Mouse (Mus musculus) hindbrain, embryonic 14.5 days (tissue): ENCODE results near the gene Klhdc3. TPM values are rescaled to one million over a fixed set of nuclear protein-coding genes. Genes with fewer than 3 reads are reported as not detected.

ENCODE experiments used
- ATAC-seq: fragments of 200-750 bp; cut with Nextera tagmentation; 2 replicates; pipeline ENCODE4 v1.8.0; 2017; ENCODE audit warnings: moderate number of reproducible peaks, mild to moderate bottlenecking, moderate TSS enrichment, moderate library complexity; ENCODE audit not compliant: low FRiP score
- DNase-seq: peaks from one replicate; pipeline ENCODE4 v3.0.0-alpha.2; 2015; ENCODE audit warnings: low spot score
- H3K27ac ChIP-seq: fragments of 300-500 bp; sonication (generic); 2 replicates; pipeline ENCODE4 v1.5.1; 2014; ENCODE audit warnings: mild to moderate bottlenecking, moderate library complexity
- H3K27me3 ChIP-seq: fragments of 300-500 bp; sonication (generic); 2 replicates; pipeline ENCODE4 v1.6.1; 2014; ENCODE audit warnings: mild to moderate bottlenecking, low read length, mixed read lengths; ENCODE audit not compliant: control insufficient read depth, insufficient read depth
- H3K36me3 ChIP-seq: fragments of 300-500 bp; sonication (generic); replicated peaks from 2 replicates; pipeline ENCODE4 v1.6.1; 2014; ENCODE audit not compliant: control insufficient read depth, insufficient read depth
- H3K4me1 ChIP-seq: fragments of 300-500 bp; sonication (generic); replicated peaks from 2 replicates; pipeline ENCODE4 v1.6.1; 2014; ENCODE audit warnings: antibody characterized with exemption, low read length, mixed read lengths; ENCODE audit not compliant: control insufficient read depth, insufficient read depth
- H3K4me2 ChIP-seq: fragments of 300-500 bp; sonication (generic); replicated peaks from 2 replicates; pipeline ENCODE4 v1.6.1; 2014; ENCODE audit warnings: mild to moderate bottlenecking, moderate library complexity
- H3K4me3 ChIP-seq: fragments of 300-500 bp; sonication (generic); replicated peaks from 2 replicates; pipeline ENCODE4 v1.5.1; 2014; ENCODE audit warnings: mild to moderate bottlenecking, low read length
- H3K9ac ChIP-seq: fragments of 300-500 bp; sonication (generic); 2 replicates; pipeline ENCODE4 v1.6.1; 2014
- H3K9me3 ChIP-seq: fragments of 300-500 bp; sonication (generic); 2 replicates; pipeline ENCODE4 v1.6.1; 2016; ENCODE audit warnings: low read length; ENCODE audit not compliant: control insufficient read depth
- WGBS: fragments of 180-500 bp; shearing (Covaris S2); extraction: QIAGEN DNeasy Blood & Tissue Kit; methylation state at CpG from one replicate; pipeline ENCODE4 v1.1.7; 2014; 5-methylcytosine and 5-hydroxymethylcytosine counted together
- polyA plus RNA-seq: library from polyadenylated mRNA; unstranded; fragments of >200 nt; fragmentation: Nextera tagmentation; extraction: Ambion mirVana; gene quantifications from 2 replicates; pipeline ENCODE4 v1.2.1, GENCODE M21; 2014

Gene Klhdc3
- polyA plus RNA-seq, 1 experiment from 2014 or later: 155 TPM

DNA sequence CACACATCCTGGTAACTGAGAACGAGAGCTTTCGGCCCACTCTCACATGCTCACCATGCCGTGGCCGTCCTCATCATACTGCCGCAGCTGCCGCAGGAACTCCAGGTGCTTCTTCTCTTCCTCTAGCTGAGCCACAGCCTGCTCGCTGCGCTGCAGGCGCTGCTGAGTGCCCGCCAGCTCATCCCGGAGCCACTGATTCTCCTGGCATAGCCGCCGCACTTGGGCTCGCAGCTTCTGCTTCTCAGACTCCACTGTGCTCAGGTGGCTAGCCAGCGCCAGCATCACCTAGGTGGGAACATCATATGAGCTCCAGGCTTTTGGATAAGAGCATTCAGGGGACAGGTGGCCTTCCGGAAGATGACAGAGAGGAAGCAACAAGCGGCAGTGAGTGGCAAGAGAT, 38.7 kb downstream of the Klhdc3 start:
- H3K9ac ChIP-seq: no peak overlapping the region
- H3K27ac ChIP-seq: no peak overlapping the region
- no peak overlapping the region for H3K4me2 ChIP-seq
- no peaks in the 10 kb centered on the region for H3K27me3 ChIP-seq
- no peak overlapping the region for H3K4me3 ChIP-seq
- DNase-seq (no peak), ATAC-seq (no peak)
- H3K9me3 ChIP-seq: no peaks in the 10 kb centered on the region
- peaks cover 43% of the 10 kb centered on the region for H3K36me3 ChIP-seq
- 92% methylated on average over 17 of the region's 17 CpGs for whole genome bisulfite sequencing
- H3K4me1 ChIP-seq: peaks cover 17% of the 10 kb centered on the region

DNA sequence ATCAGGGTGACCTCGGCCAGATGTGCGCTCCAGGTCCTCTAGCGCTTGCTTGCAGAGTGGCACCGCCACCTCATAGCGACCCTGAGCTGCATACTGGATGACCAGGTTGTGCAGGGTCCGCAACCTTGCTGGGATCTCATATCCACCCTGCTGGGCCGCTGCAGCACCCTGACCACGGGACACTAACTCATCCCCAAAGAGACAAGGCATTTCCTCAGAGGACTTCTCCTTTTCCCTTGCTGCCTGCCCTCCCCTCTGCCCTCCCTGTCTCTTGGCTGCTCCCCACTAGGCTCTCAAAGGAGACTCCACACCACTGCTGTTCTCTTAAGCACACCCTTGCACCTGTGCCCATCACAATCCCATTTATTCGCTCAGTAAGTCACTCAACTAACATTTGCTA, 40.8 kb downstream of the Klhdc3 start:
- H3K27ac ChIP-seq: no peak overlapping the region
- H3K36me3 ChIP-seq: peaks cover 54% of the 10 kb centered on the region
- WGBS: 85% methylated on average over 9 of the region's 9 CpGs
- DNase-seq: no peak
- H3K4me3 ChIP-seq: no peak overlapping the region
- no peak for ATAC-seq
- H3K9me3 ChIP-seq: no peaks in the 10 kb centered on the region
- H3K9ac ChIP-seq: no peak overlapping the region
- H3K4me2 ChIP-seq: no peak overlapping the region
- no peaks in the 10 kb centered on the region for H3K27me3 ChIP-seq
- peaks cover 8% of the 10 kb centered on the region for H3K4me1 ChIP-seq

- Histone ChIP-seq H3K27ac (no peak overlapping the region), H3K4me3 (no peak overlapping the region), H3K4me1 (no peaks in the 10 kb centered on the region; the same call in 1 of the 2 replicates), H3K27me3 (no peaks in the 10 kb centered on the region), H3K4me2 (peak overlapping the region; percentile 9; the same call in 1 of the 2 replicates), H3K9ac (no peak overlapping the region), H3K9me3 (no peaks in the 10 kb centered on the region), H3K36me3 (peaks cover 63% of the 10 kb centered on the region)
- peak; percentile 85 for DNase-seq
- peak; percentile 46; the same call in 1 of the 2 replicates for ATAC-seq
- 20% methylated on average over 15 of the region's 15 CpGs for WGBS
Observed at GRCm38 (mm10) chr17:46636831-46637523, 43.7 kb downstream of the Klhdc3 start.

DNA sequence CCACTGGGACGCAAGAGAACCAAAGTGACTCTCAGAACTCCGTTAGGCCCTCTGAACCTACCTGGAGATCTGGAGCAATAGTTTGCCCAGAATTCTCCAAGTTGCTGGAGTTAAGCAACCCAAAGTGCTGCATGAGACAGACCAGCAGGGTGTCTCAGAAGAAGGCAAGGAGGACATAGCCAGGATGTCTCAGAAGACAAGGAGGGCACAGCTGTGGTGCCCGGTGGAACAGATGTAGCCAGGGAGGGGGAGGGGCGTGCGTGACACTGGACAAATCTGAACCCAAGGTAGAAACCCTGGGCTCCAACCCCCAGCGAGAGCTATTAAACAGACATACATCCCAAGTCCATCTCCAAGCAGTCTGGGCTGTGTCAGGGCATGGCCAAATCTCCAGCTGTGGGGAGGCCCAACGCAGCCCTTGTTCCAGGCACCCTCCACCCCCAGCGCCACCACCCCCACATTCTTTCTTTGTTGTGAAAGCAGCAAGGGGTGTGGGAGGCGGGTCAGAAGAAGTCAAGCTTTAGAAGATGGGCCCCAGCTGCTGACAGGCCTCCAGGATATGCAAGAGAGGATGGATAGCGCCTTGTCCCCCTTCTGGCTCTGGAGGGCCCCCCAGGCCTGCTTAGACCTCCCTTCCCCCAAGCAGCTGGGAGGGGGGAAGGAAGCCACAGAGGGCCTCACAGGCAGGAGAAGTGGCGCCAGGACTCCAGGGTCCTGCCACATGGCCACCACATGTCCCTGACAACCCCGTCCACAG, 50.9 kb downstream of the Klhdc3 start:
- peak overlapping the region; percentile 77 for H3K27ac ChIP-seq
- peak; percentile 46; the same call in 1 of the 2 replicates for ATAC-seq
- peak overlapping the region; percentile 83 for H3K4me2 ChIP-seq
- peaks cover 24% of the 10 kb centered on the region for H3K4me1 ChIP-seq
- 4% methylated on average over 12 of the region's 12 CpGs for WGBS
- DNase-seq: no peak
- peaks cover 32% of the 10 kb centered on the region for H3K36me3 ChIP-seq
- no peaks in the 10 kb centered on the region for H3K27me3 ChIP-seq
- H3K9me3 ChIP-seq: no peaks in the 10 kb centered on the region
- peak overlapping the region; percentile 72 for H3K4me3 ChIP-seq
- peak overlapping the region; percentile 34; the same call in 1 of the 2 replicates for H3K9ac ChIP-seq

- Histone ChIP-seq H3K9me3 (no peaks in the 10 kb centered on the region), H3K27me3 (no peaks in the 10 kb centered on the region), H3K36me3 (peaks cover 31% of the 10 kb centered on the region), H3K4me2 (peak within 1 kb of the TSS; percentile 83), H3K4me3 (peak within 1 kb of the TSS; percentile 72), H3K4me1 (peaks cover 31% of the 10 kb centered on the region), H3K9ac (peak within 1 kb of the TSS; percentile 86), H3K27ac (peak within 1 kb of the TSS; percentile 88)
- ATAC-seq: peak; percentile 77
- WGBS: under 1% methylated on average over 81 of the region's 90 CpGs
- peak; percentile 88 for DNase-seq
Observed at GRCm38 (mm10) chr17:46628791-46629684, 51.7 kb downstream of the Klhdc3 start, which contains the start of gene Ptk7. Gene Ptk7 (minus strand): TSS chr17:46629504.

DNA sequence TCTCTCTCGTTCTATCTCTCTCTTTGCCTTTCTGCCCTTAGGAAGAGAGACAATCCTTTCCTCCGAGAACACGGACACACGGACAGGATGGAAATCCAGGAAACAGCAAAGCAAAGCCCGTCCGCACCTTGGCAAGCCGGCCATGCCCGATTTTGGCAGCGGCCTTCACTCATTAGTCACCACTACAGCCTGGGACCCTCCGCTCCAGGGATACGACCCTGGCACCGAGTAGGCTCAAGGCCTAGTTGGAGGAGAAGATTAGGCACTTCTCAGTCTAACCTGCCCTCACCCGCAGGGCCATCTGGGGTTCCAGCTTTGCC, 52.3 kb downstream of the Klhdc3 start:
- Histone ChIP-seq H3K36me3 (peaks cover 27% of the 10 kb centered on the region), H3K4me3 (peak overlapping the region; percentile 72), H3K27ac (peak overlapping the region; percentile 88), H3K27me3 (no peaks in the 10 kb centered on the region), H3K4me2 (peak overlapping the region; percentile 83), H3K9ac (peak overlapping the region; percentile 86), H3K9me3 (no peaks in the 10 kb centered on the region), H3K4me1 (peaks cover 33% of the 10 kb centered on the region)
- under 1% methylated on average over 13 of the region's 13 CpGs for WGBS
- DNase-seq (no peak), ATAC-seq (peak; percentile 6; the same call in 1 of the 2 replicates)

- Histone ChIP-seq H3K4me3 (peak overlapping the region; percentile 72), H3K27ac (no peak overlapping the region), H3K4me1 (peaks cover 33% of the 10 kb centered on the region), H3K27me3 (no peaks in the 10 kb centered on the region), H3K36me3 (peaks cover 18% of the 10 kb centered on the region), H3K9ac (peak overlapping the region; percentile 86), H3K9me3 (no peaks in the 10 kb centered on the region), H3K4me2 (peak overlapping the region; percentile 83)
- ATAC-seq (no peak), DNase-seq (no peak)
- 65% methylated on average over 6 of the region's 6 CpGs for WGBS
Observed at GRCm38 (mm10) chr17:46627409-46627808, 53.3 kb downstream of the Klhdc3 start.

GRCm38 (mm10) chr17:46624598-46624997, 56.1 kb downstream of the Klhdc3 start:
- Histone ChIP-seq H3K4me1 (peaks cover 43% of the 10 kb centered on the region), H3K9me3 (no peaks in the 10 kb centered on the region), H3K4me2 (peak overlapping the region; percentile 17; the same call in 1 of the 2 replicates), H3K27me3 (no peaks in the 10 kb centered on the region), H3K27ac (no peak overlapping the region), H3K4me3 (no peak overlapping the region), H3K9ac (peak overlapping the region; percentile 32), H3K36me3 (no peaks in the 10 kb centered on the region)
- 65% methylated on average over 12 of the region's 12 CpGs for WGBS
- no peak for DNase-seq
- no peak for ATAC-seq
